Mouse (Mus musculus) CH12F3 (cell line): Measurements from ENCODE around the gene Ubr2.

Experiments
- in situ Hi-C: fragments of 300-500 bp; cut with MboI; formaldehyde crosslinking; loops from 2 replicates; pipeline ENCODE4 v1.14.3; 2020; ENCODE audit warnings: low sequenced_read_pairs

Gene Ubr2

GRCm38 (mm10) chr17:47009898-47010721, at the start of gene Ubr2:
Ubr2 (minus strand) TSS chr17:47010556.
- in situ Hi-C loops = no loop called here

DNA sequence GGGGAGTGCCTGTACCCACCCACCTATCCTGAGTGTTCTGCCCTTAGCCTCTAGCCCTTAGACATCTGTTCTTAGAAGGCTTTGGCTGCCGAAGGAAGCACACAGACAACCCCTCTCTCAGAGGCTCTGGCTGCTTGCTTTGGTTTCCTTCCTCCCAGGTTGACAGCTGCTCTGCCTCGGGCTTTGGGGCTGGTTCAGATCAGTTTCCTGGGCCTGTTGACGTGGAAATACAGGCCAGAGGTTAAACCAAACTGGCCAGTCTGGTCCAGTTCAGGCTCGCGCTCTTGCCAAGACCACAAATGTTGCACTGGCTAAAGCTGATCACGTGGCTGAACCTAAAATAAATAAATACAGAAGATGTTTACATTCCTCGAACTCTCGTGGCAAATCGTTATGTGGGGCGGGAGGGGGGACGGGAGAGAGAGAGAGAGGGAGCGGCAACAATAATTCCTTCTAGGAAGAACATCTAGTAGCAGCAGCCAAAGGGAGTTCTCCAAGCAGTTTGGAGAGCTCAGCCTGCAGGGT, 49.5 kb upstream of the Ubr2 start:
- in situ Hi-C loops = no loop called here

DNA sequence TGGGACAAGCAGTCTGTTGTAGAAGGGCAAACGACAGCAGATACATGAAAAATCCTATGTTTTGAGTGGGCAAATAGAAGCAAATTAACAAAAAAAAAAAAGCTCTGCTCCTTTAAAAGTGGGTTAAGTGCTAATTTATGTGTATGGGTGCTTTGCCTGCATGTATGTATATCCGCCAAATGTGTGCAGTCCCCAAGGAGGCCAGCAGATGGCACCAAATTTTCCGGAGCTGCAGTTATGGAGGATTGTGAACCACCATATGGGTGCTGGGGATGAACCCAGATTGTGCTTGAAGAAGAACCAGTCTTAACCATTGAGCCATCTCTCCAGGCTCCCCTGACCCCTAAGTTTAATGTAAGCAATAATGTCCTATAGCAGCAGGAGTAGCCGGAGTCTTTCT, 47.6 kb upstream of the Ubr2 start:
- in situ Hi-C loops = no loop called here

GRCm38 (mm10) chr17:47056476-47056875, 46.1 kb upstream of the Ubr2 start:
- in situ Hi-C loops = no loop called here

- in situ Hi-C loops = no loop called here
Observed at GRCm38 (mm10) chr17:47055121-47055520, 44.8 kb upstream of the Ubr2 start.

GRCm38 (mm10) chr17:47054613-47055012, 44.3 kb upstream of the Ubr2 start:
- in situ Hi-C loops = no loop called here

- in situ Hi-C loops = no loop called here
Observed at GRCm38 (mm10) chr17:47050678-47051077, 40.3 kb upstream of the Ubr2 start.

DNA sequence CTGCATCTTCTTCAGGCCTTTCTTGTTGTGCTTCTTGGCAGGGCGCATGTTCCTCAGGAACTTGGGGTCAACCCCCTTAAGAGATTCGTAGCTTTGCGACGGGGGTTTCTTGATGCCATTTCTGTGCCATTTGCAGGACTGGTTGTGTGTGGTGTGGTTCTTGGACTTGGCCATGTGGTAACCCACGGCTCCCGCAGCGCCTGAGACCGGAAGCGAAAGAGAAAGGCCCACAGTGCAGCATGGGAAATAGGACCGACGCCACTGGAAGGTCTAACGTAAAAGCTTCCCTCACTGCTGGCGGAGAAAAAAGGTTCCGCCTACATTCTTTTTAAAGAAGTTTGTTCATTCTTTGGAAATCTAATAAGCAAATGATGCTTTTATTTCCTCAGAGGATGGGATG, 32.5 kb upstream of the Ubr2 start:
- in situ Hi-C loops = no loop called here

GRCm38 (mm10) chr17:47038844-47039803, 28.8 kb upstream of the Ubr2 start:
- in situ Hi-C loops = no loop called here

- in situ Hi-C loops = no loop called here
Observed at GRCm38 (mm10) chr17:47034536-47034935, 24.2 kb upstream of the Ubr2 start.

DNA sequence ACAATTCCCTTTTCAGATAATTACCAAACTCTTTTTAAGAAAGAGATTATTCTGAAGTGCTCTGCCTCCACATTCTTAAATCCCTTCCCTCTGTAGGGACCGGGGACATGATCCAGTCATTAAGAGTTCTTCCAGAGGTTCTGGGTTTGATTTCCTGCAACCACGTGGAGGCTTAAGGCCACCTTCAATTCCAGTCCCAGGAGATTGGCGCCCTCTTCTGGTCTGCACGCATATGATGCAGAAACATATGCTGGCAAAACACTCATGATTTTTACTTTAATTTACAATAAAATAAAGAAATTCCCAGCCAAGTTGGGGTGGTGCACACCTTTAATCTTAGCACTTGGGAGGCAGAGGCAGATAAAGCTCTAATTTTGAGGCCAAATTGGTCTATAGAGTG, 23.3 kb upstream of the Ubr2 start:
- in situ Hi-C loops = no loop called here

GRCm38 (mm10) chr17:47024805-47025204, 14.4 kb upstream of the Ubr2 start:
- in situ Hi-C loops = no loop called here

DNA sequence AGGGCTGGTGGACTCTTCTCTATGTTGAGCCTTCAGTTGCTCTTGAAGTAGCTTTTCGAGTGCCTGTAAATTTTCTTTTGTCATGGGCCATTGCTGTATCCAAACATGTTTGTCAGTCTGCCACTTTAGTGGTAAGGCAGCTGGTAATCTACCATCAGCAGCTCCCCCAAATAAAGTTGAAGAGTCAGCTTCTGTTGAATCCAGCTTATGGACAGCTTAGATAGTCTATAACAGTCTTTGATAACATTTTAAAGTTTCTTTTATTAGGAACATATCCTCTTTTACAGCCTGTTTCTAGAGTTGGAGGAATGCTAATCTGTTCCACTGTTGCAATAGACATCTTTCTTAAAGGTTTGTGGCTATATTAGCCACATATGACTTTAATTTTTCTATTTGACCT, 13.0 kb upstream of the Ubr2 start:
- in situ Hi-C loops = no loop called here

GRCm38 (mm10) chr17:47012896-47013295, 2.5 kb upstream of the Ubr2 start:
- in situ Hi-C loops = no loop called here

- in situ Hi-C loops = no loop called here
Observed at GRCm38 (mm10) chr17:47011661-47012043, 1.3 kb upstream of the Ubr2 start.

DNA sequence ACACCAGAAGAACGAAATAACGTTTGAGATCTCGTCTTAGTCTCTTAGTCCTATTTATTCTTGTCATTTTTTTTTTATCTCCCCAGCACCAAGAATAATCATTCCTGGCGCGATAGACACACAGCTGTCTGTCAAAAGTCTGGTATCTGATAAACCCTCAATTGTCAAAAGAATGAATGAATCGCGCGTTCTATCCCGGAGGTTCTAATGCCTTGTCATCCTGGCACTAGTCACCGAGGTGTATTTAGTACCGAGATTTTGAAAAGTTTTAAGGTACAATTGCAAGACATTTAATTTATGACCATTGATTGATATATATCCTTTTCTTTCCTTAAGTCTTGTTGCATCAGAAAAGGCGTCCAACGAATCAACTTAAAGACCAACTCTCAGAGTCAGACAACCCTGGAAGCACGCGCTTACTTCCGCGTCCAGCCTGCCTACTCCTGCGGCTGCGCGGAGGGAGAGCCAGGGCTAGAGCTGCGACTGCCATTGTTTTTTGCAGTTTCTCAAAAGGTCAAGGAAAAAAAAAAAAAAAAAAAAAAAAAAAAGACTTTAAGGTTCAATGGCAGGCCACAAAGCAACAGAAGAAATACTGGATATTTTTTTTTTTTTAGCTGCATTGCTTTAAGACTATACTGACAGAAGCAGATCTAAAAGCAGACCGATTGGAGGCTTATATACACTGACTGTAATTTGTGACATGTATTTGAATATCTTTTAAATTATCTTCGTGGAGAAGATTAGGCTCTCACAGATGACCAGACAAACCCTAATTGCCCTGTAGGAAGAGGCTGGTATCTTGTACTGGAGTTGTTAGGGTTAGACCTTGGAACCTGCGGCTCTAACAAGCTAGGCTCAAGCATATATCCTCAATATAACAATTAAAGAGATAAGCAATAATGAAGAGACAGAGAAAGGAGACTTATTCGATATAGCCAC, 635 bp upstream of the Ubr2 start:
- in situ Hi-C loops = no loop called here

GRCm38 (mm10) chr17:47009546-47009897, 834 bp downstream of the Ubr2 start:
- in situ Hi-C loops = no loop called here

DNA sequence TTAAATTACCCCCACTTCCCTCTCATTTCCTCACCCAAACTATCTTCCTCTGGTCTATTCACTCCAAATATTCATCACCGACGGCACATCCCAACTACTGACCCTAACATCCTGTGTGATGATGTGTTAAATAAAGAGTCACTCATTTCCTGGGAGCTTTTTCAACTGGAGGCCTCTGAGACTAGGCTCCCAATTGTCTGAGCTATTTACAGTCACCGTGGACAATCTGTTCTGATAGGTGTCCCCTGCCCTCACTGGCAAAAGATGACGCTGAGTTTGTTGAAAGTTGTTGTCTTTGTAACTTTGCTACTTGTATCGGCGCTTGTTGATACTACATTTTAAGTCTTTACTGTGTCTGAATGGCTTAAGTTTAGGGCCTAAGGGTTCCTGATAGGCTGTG, 1.3 kb downstream of the Ubr2 start:
- in situ Hi-C loops = no loop called here

DNA sequence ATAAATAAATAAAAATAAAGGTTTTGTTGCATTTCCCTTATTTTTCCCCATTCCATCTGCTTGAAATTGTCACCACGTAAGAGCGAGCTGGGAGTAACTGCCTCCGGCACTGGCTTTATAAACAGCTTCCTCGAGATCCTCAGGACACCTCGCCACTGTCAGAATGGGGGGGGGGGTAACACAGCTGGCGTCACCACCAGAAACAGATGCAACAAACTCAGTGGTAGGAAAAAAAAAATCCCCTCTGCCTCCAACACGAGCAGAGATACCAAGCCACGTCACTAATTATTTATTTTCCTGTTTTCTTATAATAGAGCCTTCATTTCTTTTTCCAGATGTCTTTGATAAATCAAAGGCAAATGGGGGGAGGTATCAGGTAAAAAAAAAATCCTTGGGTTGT, 1.9 kb downstream of the Ubr2 start:
- in situ Hi-C loops = no loop called here

DNA sequence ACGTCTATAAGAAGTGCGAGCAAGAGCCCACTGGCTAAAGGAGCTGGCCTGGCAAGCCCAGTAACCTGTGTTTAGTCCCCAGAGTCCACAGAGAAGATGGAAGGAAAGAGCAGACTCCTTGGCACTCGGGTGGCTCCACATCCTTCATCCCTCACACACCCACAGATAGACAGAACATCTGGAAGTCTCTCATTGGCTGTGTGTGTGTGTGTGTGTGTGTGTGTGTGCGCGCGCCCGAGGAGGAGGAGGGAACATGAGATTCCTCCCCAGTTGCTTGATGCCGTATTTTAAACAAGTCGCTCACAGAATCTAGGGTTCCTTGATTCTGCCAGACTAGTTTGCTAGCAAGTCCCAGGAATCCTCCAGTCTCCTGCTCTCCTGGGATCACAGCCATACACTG, 3.6 kb downstream of the Ubr2 start:
- in situ Hi-C loops = no loop called here
